Mouse (Mus musculus): ENCODE results near the gene Pdf. TPM values are rescaled to one million over a fixed set of nuclear protein-coding genes. Genes with fewer than 3 reads are reported as not detected.

Pdf gene
- 41.1 and 45.6 TPM in 2 replicates for polyA plus RNA-seq (2014; fragmentation: Nextera tagmentation; extraction: Ambion mirVana)

DNA sequence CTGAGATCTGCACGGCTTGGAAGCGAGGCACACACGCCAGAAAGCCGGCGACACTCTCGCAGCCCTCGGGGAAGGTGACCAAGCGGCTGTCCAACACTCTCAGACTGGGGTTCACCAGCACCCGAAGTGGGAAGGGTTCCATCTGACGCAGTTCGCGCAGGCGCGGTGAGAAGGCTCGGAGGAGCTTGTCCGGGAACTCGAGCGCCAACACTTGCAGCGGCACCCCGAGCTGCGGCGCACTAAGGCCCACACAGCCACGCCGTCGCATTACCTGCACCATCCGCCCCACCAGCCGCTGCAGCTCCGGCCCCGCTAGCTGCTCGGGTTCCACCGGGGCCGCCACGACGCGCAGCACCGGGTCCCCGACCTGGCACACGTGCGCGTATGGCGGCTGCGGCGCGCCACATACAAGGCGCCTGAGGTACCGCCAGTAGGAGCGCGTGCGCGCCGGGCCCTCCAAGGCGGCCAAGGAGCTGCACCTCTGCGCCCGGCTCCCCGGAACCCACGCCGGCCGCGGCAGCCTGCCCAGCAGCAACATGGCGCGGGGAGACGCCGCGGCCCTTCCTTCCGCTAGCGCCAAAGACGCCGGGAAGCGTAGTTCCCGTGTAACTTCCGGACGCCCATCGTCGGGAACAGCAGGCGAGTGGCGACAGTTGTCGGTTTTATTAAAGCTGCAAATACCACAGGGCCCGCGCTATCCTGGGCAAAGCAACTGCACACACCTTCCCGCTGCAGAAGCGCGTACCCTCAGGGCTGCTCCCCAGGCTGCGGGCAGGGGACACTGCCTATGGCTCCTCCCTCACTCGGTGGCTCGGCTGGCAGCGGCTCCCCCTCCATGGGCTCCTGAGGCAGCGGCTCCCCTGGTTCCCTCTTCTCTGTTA, at the start of gene Pdf:
Gene Pdf, minus strand, starts transcription at position 554 of the 881 bp plus-strand sequence.
- H3K36me3 ChIP-seq (ENCODE audit: control insufficient read depth, insufficient read depth, low read length), result peaks cover 11% of the 10 kb centered on the region; the same call in 1 of the 2 replicates
- H3K27ac ChIP-seq (ENCODE audit: low read depth, low read length), result peak within 1 kb of the TSS; percentile 86
- no peaks in the 10 kb centered on the region for H3K4me1 ChIP-seq (replicated peaks; ENCODE audit: control insufficient read depth, insufficient read depth, low read length)
- peak within 1 kb of the TSS; percentile 81 for H3K4me2 ChIP-seq (replicated peaks; ENCODE audit: low read depth, low read length)
- H3K9ac ChIP-seq (ENCODE audit: low read depth, low read length), result peak within 1 kb of the TSS; percentile 76
- H3K4me3 ChIP-seq (ENCODE audit: low read depth, low read length), result peak within 1 kb of the TSS; percentile 71
- 3% methylated on average over 79 of the region's 87 CpGs for WGBS
- H3K27me3 ChIP-seq (ENCODE audit: control insufficient read depth, insufficient read depth, low read length), result no peaks in the 10 kb centered on the region
- no peaks in the 10 kb centered on the region for H3K9me3 ChIP-seq (ENCODE audit: control insufficient read depth, low read length)
- peak; percentile 88 for ATAC-seq (ENCODE audit: low FRiP score)
- DNase-seq (ENCODE audit: low spot score), result peak; percentile 81

DNA sequence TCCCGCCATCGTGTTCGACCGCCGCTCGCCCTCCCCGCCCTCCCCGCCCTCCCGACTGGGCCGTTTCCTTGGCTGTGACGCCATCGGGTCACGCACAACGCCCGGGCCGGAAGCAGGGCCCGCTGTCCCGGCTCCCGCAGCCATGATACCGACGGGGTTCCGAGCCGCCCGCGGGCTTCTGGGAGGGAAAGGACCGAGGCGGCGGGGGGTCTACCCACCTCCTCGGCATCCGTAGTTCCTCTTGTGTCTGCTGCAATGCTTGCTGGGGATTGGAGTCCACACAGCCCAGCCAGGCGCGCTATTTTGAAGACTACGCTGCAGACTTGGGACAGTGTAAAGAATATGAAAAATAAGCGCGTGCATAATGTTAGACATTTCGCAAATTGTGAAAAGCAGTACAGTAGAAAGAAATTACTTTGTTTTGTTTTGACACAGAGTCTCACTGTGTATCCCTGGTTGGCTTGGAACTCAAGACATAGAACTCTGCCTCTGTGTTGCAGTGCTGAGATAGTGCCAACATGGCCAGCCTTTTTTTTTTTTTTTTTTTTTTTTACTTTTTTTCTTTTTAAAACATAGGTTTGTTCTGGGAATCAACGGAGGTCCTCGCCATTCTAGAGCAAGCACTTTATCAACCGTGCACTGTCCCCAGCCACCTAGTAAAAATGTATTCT, 48.1 kb upstream of the Pdf start, which contains the start of gene Terf2:
Gene Terf2, minus strand, starts transcription at position 182 of the 671 bp plus-strand sequence.
- Histone ChIP-seq H3K36me3 (ENCODE audit: control insufficient read depth, insufficient read depth, low read length) (no peaks in the 10 kb centered on the region), H3K27ac (ENCODE audit: low read depth, low read length) (peak within 1 kb of the TSS; percentile 81), H3K4me3 (ENCODE audit: low read depth, low read length) (peak within 1 kb of the TSS; percentile 89), H3K4me2 (replicated peaks; ENCODE audit: low read depth, low read length) (peak within 1 kb of the TSS; percentile 61), H3K9ac (ENCODE audit: low read depth, low read length) (peak within 1 kb of the TSS; percentile 91), H3K27me3 (ENCODE audit: control insufficient read depth, insufficient read depth, low read length) (no peaks in the 10 kb centered on the region), H3K9me3 (ENCODE audit: control insufficient read depth, low read length) (no peaks in the 10 kb centered on the region), H3K4me1 (replicated peaks; ENCODE audit: control insufficient read depth, insufficient read depth, low read length) (no peaks in the 10 kb centered on the region)
- DNase-seq (ENCODE audit: low spot score) (peak; percentile 98), ATAC-seq (ENCODE audit: low FRiP score) (peak; percentile 96)
- 5% methylated on average over 31 of the region's 39 CpGs for WGBS

- Histone ChIP-seq H3K9ac (ENCODE audit: low read depth, low read length) (peak overlapping the region; percentile 91), H3K27me3 (ENCODE audit: control insufficient read depth, insufficient read depth, low read length) (no peaks in the 10 kb centered on the region), H3K36me3 (ENCODE audit: control insufficient read depth, insufficient read depth, low read length) (0 out of 2 replicates have a peak, but pooled peaks cover 2% of the 10 kb centered on the region), H3K27ac (ENCODE audit: low read depth, low read length) (peak overlapping the region; percentile 81), H3K9me3 (ENCODE audit: control insufficient read depth, low read length) (no peaks in the 10 kb centered on the region), H3K4me1 (replicated peaks; ENCODE audit: control insufficient read depth, insufficient read depth, low read length) (no peaks in the 10 kb centered on the region), H3K4me3 (ENCODE audit: low read depth, low read length) (peak overlapping the region; percentile 89), H3K4me2 (replicated peaks; ENCODE audit: low read depth, low read length) (peak overlapping the region; percentile 61)
- peak; percentile 85 for ATAC-seq (ENCODE audit: low FRiP score)
- no peak for DNase-seq (ENCODE audit: low spot score)
- under 1% methylated on average over 47 of the region's 53 CpGs for WGBS
Observed at GRCm38 (mm10) chr8:107095717-107096365, 47.4 kb upstream of the Pdf start.

DNA sequence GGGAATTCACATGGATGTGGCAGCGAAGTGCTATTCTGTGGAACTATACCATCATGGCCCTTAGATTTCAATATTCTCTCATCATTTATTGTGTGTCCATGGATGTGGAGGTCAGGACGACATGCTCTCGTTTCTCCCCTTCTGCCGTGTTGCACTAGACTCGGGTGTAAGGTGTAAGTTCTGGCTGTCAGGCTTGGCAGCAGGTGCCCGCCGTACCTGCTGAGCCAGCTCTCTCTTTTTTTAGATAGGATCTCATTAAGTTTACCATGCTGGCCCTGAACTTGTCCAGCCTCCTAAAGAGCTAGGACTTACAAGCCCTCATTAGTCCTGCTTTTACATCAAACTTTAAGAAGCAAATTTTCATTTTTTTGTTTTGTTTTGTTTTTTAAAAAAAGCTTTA, 42.1 kb upstream of the Pdf start:
- Histone ChIP-seq H3K4me2 (replicated peaks; ENCODE audit: low read depth, low read length) (no peak overlapping the region), H3K9me3 (ENCODE audit: control insufficient read depth, low read length) (no peaks in the 10 kb centered on the region), H3K36me3 (ENCODE audit: control insufficient read depth, insufficient read depth, low read length) (peaks cover 4% of the 10 kb centered on the region; the same call in 1 of the 2 replicates), H3K4me1 (replicated peaks; ENCODE audit: control insufficient read depth, insufficient read depth, low read length) (no peaks in the 10 kb centered on the region), H3K9ac (ENCODE audit: low read depth, low read length) (no peak overlapping the region), H3K27ac (ENCODE audit: low read depth, low read length) (no peak overlapping the region), H3K27me3 (ENCODE audit: control insufficient read depth, insufficient read depth, low read length) (no peaks in the 10 kb centered on the region), H3K4me3 (ENCODE audit: low read depth, low read length) (no peak overlapping the region)
- no peak for DNase-seq (ENCODE audit: low spot score)
- no peak for ATAC-seq (ENCODE audit: low FRiP score)
- WGBS, result 96% methylated on average over 7 of the region's 7 CpGs

DNA sequence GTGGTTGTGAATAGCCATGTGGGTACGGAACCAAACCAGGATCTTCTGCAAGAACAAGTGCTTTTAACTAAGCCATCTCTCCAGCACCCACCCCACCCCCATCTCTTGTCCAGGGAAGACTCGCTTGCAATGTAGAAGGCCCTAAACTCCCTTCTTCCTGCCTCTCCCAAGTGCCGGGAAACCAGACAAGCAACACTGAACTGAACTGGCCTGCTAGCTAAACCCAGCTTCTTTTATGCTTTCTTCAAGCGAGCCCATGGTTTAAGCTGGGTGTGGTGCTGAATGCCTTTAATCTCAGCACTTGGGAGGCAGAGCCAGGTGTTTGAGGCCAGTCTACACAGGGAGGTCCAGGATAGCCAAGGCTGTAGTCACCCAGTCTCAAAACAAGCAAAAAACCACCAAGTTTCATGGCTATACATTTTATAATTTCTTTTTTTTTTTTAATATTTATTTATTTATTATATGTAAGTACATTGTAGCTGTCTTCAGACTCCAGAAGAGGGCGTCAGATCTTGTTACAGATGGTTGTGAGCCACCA, 40.2 kb upstream of the Pdf start:
- peaks cover 6% of the 10 kb centered on the region; the same call in 1 of the 2 replicates for H3K36me3 ChIP-seq (ENCODE audit: control insufficient read depth, insufficient read depth, low read length)
- DNase-seq (ENCODE audit: low spot score) (no peak), ATAC-seq (ENCODE audit: low FRiP score) (no peak)
- no peak overlapping the region for H3K4me3 ChIP-seq (ENCODE audit: low read depth, low read length)
- no peaks in the 10 kb centered on the region for H3K4me1 ChIP-seq (replicated peaks; ENCODE audit: control insufficient read depth, insufficient read depth, low read length)
- no peak overlapping the region for H3K27ac ChIP-seq (ENCODE audit: low read depth, low read length)
- H3K4me2 ChIP-seq (replicated peaks; ENCODE audit: low read depth, low read length), result no peak overlapping the region
- WGBS, result 94% methylated on average over 5 of the region's 5 CpGs
- no peak overlapping the region for H3K9ac ChIP-seq (ENCODE audit: low read depth, low read length)
- H3K9me3 ChIP-seq (ENCODE audit: control insufficient read depth, low read length), result no peaks in the 10 kb centered on the region
- H3K27me3 ChIP-seq (ENCODE audit: control insufficient read depth, insufficient read depth, low read length), result no peaks in the 10 kb centered on the region

DNA sequence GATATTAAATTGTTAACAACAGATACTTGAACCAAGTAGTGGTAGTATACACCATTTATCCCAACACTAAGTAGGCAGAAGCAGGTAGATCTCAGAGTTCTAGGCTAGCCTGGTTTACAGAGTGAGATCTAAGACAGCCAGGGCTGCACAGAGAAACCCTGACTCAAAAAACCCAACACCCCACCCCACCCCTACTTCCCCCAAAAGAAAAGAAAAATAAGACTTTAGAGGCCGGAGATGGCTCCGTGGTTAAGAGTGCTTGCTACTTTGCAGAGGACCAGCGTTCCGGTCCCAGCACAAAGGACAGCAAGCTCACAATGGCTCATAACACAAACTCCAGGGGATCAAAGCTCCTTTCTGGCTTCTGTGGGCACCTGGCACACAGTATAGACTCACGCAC, 37.6 kb upstream of the Pdf start:
- Histone ChIP-seq H3K9ac (ENCODE audit: low read depth, low read length) (no peak overlapping the region), H3K4me3 (ENCODE audit: low read depth, low read length) (no peak overlapping the region), H3K4me1 (replicated peaks; ENCODE audit: control insufficient read depth, insufficient read depth, low read length) (no peaks in the 10 kb centered on the region), H3K36me3 (ENCODE audit: control insufficient read depth, insufficient read depth, low read length) (peaks cover 5% of the 10 kb centered on the region; the same call in 1 of the 2 replicates), H3K27me3 (ENCODE audit: control insufficient read depth, insufficient read depth, low read length) (no peaks in the 10 kb centered on the region), H3K27ac (ENCODE audit: low read depth, low read length) (no peak overlapping the region), H3K4me2 (replicated peaks; ENCODE audit: low read depth, low read length) (no peak overlapping the region), H3K9me3 (ENCODE audit: control insufficient read depth, low read length) (no peaks in the 10 kb centered on the region)
- 97% methylated on average over 5 of the region's 5 CpGs for WGBS
- no peak for ATAC-seq (ENCODE audit: low FRiP score)
- DNase-seq (ENCODE audit: low spot score), result no peak

DNA sequence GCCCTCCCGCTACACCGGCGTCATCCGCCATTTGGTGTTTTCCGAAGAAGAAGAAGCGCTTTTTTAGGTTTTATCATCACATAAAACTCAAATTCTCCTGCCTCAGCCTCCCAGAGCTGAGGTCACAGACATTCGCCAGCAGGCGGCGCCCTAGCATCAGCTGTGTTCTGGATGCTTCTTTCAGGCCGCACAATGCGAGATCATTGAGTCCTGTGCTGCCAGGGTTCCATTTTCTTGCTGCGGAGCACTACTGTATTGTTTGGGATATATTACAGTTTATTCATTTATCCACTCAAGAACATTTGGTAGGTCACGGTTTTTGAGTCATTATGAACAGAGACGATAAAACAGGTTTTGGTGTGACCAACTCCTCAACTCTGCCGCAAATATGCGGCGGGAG, 36.9 kb upstream of the Pdf start:
- H3K27me3 ChIP-seq (ENCODE audit: control insufficient read depth, insufficient read depth, low read length), result no peaks in the 10 kb centered on the region
- WGBS, result 97% methylated on average over 17 of the region's 17 CpGs
- no peak for ATAC-seq (ENCODE audit: low FRiP score)
- H3K36me3 ChIP-seq (ENCODE audit: control insufficient read depth, insufficient read depth, low read length), result peaks cover 2% of the 10 kb centered on the region; the same call in 1 of the 2 replicates
- no peak overlapping the region for H3K4me3 ChIP-seq (ENCODE audit: low read depth, low read length)
- no peak for DNase-seq (ENCODE audit: low spot score)
- no peaks in the 10 kb centered on the region for H3K4me1 ChIP-seq (replicated peaks; ENCODE audit: control insufficient read depth, insufficient read depth, low read length)
- no peak overlapping the region for H3K9ac ChIP-seq (ENCODE audit: low read depth, low read length)
- no peak overlapping the region for H3K27ac ChIP-seq (ENCODE audit: low read depth, low read length)
- no peaks in the 10 kb centered on the region for H3K9me3 ChIP-seq (ENCODE audit: control insufficient read depth, low read length)
- H3K4me2 ChIP-seq (replicated peaks; ENCODE audit: low read depth, low read length), result no peak overlapping the region

GRCm38 (mm10) chr8:107076239-107076888, 27.9 kb upstream of the Pdf start:
- WGBS, result 97% methylated on average over 7 of the region's 7 CpGs
- Histone ChIP-seq H3K36me3 (ENCODE audit: control insufficient read depth, insufficient read depth, low read length) (peaks cover 18% of the 10 kb centered on the region), H3K27me3 (ENCODE audit: control insufficient read depth, insufficient read depth, low read length) (no peaks in the 10 kb centered on the region), H3K9me3 (ENCODE audit: control insufficient read depth, low read length) (no peaks in the 10 kb centered on the region), H3K9ac (ENCODE audit: low read depth, low read length) (no peak overlapping the region), H3K27ac (ENCODE audit: low read depth, low read length) (no peak overlapping the region), H3K4me1 (replicated peaks; ENCODE audit: control insufficient read depth, insufficient read depth, low read length) (no peaks in the 10 kb centered on the region), H3K4me3 (ENCODE audit: low read depth, low read length) (no peak overlapping the region), H3K4me2 (replicated peaks; ENCODE audit: low read depth, low read length) (no peak overlapping the region)
- DNase-seq (ENCODE audit: low spot score), result no peak
- no peak for ATAC-seq (ENCODE audit: low FRiP score)
